Mouse (Mus musculus): ENCODE results near the gene Prpf4. TPM values are rescaled to one million over a fixed set of nuclear protein-coding genes. Genes with fewer than 3 reads are reported as not detected.

Gene Prpf4
- polyA plus RNA-seq, 1 experiment from 2014 or later, result 26.8 TPM

DNA sequence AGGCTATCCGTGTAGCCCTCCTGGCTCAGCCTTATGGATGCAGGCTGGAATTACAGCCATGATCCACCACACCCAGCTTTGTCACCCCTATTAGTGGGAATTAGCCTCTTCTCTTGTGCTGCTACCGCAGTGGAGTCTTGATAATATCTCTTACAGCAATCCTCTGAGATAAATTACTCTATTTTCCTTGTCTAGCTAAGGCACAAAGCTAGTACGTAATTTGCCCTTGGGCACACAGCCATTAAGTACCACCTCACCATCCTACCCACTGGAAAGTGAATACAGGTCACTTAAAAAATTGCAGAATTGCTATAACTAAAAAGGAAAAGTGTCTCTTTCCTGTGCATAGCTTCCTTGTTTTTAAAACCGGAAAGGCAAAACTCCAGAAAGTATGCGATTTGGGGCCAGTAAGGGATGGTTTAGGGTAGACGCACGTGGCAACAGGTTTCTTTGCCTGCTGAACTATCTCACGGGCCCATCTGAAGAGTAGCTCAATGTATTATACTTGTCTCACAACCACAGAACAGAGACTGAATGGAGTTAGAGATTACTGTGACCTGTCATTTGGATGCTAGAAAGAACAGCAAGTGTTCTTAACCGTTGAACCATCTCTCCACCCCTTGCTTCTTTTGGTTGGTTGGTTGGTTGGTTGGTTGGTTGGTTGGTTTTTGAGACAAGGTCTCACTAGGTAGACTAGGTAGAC is 35.6 kb upstream of the Prpf4 start:
- WGBS, result 90% methylated on average over 9 of the region's 9 CpGs
- Histone ChIP-seq H3K4me3 (no peak overlapping the region), H3K9me3 (no peaks in the 10 kb centered on the region), H3K27me3 (ENCODE audit: insufficient read depth, poor library complexity, severe bottlenecking) (no peaks in the 10 kb centered on the region), H3K36me3 (0 out of 2 replicates have a peak, but pooled peaks cover 4% of the 10 kb centered on the region), H3K4me1 (replicated peaks) (0 out of 2 replicates have a peak, but pooled peaks cover 11% of the 10 kb centered on the region), H3K27ac (no peak overlapping the region)
- no peak for DNase-seq (ENCODE audit: low spot score)

- H3K36me3 ChIP-seq, result 0 out of 2 replicates have a peak, but pooled peaks cover 4% of the 10 kb centered on the region
- no peaks in the 10 kb centered on the region for H3K9me3 ChIP-seq
- peaks cover 14% of the 10 kb centered on the region; the same call in 1 of the 2 replicates for H3K4me1 ChIP-seq (replicated peaks)
- 93% methylated on average over 7 of the region's 7 CpGs for WGBS
- H3K27me3 ChIP-seq (ENCODE audit: insufficient read depth, poor library complexity, severe bottlenecking), result no peaks in the 10 kb centered on the region
- no peak overlapping the region for H3K27ac ChIP-seq
- H3K4me3 ChIP-seq, result no peak overlapping the region
- no peak for DNase-seq (ENCODE audit: low spot score)
Measured at GRCm38 (mm10) chr4:62373668-62374067, 34.9 kb upstream of the Prpf4 start.

DNA sequence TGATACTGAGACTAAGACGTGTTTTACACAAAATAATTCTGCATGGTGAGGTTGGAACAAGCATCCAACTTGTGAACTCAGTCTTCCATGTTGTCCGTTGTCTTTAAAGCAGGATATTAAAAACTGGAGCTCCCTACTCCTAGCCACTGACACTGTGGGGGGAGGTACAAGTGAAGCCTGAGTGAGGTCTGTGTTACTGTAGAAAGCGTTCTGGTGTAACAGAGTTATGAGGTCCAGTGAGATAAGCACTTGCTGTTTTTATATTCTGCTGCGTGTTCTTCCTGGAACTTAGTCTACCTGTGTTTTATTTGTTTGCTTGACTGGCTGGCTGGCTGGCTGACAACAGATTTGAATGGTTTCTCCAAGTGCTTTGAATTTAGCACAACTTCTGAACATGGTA is 34.3 kb upstream of the Prpf4 start:
- H3K36me3 ChIP-seq, result 0 out of 2 replicates have a peak, but pooled peaks cover 4% of the 10 kb centered on the region
- peaks cover 16% of the 10 kb centered on the region; the same call in 1 of the 2 replicates for H3K4me1 ChIP-seq (replicated peaks)
- H3K9me3 ChIP-seq, result no peaks in the 10 kb centered on the region
- H3K4me3 ChIP-seq, result no peak overlapping the region
- no peak overlapping the region for H3K27ac ChIP-seq
- 88% methylated on average over 4 of the region's 4 CpGs for WGBS
- H3K27me3 ChIP-seq (ENCODE audit: insufficient read depth, poor library complexity, severe bottlenecking), result no peaks in the 10 kb centered on the region
- no peak for DNase-seq (ENCODE audit: low spot score)

DNA sequence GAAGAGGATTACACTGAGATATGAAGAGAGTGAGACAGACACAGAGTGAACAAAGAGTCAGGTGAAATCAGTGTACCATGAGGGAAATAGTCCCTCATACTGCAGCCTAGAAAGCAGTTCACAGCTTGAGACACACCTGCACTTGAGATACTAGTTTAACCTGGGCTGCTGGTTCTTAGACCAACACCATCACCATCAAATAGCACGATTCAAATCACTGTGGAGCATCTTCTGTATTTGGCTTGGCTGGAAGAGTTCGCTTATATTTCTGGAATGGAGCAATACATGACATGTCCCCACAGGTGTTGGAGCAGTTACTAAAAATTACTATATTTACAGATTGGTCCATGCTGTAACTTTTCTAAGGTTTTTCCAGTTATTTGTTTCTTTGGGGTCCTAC is 32.5 kb upstream of the Prpf4 start:
- H3K36me3 ChIP-seq, result no peaks in the 10 kb centered on the region
- H3K9me3 ChIP-seq, result no peaks in the 10 kb centered on the region
- H3K4me3 ChIP-seq, result no peak overlapping the region
- H3K27ac ChIP-seq, result no peak overlapping the region
- 85% methylated on average over 2 of the region's 2 CpGs for WGBS
- peaks cover 16% of the 10 kb centered on the region; the same call in 1 of the 2 replicates for H3K4me1 ChIP-seq (replicated peaks)
- DNase-seq (ENCODE audit: low spot score), result no peak
- no peaks in the 10 kb centered on the region for H3K27me3 ChIP-seq (ENCODE audit: insufficient read depth, poor library complexity, severe bottlenecking)

DNA sequence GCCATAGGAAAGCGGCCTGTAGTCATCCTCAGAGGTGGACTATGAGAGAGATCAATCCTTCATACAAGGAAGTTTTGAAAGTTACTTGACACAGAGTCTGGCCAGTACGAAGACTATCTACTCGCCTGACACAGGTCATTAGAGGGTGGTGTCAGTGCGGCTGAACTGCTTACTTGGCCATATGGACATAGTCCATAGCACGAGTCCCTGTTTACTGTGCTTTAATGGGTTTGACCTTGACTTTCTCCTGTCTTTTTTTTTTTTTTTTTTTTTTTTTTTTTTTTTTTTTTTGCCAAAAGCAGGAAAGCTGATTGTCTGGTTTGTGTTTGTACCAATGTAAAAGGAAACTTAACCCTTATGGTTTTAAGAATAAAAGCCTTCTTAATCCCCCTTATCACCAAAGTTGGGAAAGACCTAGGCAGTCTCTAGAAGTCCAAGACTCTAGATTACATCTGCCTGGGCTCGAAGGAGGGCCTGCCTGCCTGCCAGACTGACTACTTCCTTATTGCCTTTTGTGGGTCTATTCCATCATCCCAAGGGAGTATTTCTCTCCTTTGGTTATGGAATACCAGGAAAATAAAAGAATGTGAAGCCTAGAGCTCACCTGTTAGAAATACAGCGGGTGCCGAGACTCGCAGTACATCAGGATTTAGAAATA is 28.7 kb upstream of the Prpf4 start:
- Histone ChIP-seq H3K27ac (no peak overlapping the region), H3K4me1 (replicated peaks) (peaks cover 4% of the 10 kb centered on the region; the same call in 1 of the 2 replicates), H3K36me3 (0 out of 2 replicates have a peak, but pooled peaks cover 4% of the 10 kb centered on the region), H3K27me3 (ENCODE audit: insufficient read depth, poor library complexity, severe bottlenecking) (no peaks in the 10 kb centered on the region), H3K4me3 (no peak overlapping the region), H3K9me3 (no peaks in the 10 kb centered on the region)
- 91% methylated on average over 9 of the region's 9 CpGs for WGBS
- DNase-seq (ENCODE audit: low spot score), result no peak

DNA sequence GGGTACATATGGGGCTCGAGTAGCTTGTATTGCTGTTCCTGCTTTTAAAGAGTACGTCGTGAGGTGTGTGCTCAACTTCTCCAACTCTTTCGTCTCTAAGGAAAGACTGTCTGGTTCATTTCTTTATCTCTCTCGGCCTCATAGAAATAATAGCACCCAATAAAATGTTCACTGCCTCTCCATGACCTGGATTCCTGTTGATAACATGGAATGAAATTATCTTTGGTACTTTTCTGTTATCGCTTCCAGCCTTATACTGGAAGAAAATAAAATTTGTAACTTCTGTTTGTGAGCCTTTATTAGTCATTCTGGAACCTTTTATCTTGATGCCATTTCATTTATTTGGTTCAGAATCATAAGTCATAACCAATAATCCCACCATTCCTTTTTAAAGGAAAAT is 25.4 kb upstream of the Prpf4 start:
- Histone ChIP-seq H3K4me1 (replicated peaks) (peaks cover 4% of the 10 kb centered on the region; the same call in 1 of the 2 replicates), H3K9me3 (no peaks in the 10 kb centered on the region), H3K4me3 (no peak overlapping the region), H3K27ac (no peak overlapping the region), H3K27me3 (ENCODE audit: insufficient read depth, poor library complexity, severe bottlenecking) (no peaks in the 10 kb centered on the region), H3K36me3 (peaks cover 32% of the 10 kb centered on the region)
- DNase-seq (ENCODE audit: low spot score), result no peak
- 91% methylated on average over 6 of the region's 6 CpGs for WGBS

DNA sequence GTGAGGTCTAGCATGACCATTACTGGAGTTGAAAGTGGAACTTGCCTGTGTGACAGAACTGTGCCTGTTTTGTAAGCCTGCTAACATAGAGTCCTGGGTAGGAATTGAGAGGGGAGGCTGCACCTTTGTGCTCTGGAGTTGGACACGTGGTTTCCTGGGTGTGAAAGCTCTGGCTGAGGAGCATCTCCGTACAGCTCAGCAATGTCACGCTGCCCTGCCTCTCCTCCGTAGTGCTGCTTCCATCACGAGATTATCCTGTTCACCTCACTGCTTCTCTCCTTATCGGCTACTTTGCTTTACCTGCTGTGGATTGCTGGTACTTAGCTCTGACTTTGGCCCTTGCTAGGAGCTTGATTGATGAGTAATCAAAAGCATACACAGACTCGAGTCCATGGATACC is 24.8 kb upstream of the Prpf4 start:
- no peak for DNase-seq (ENCODE audit: low spot score)
- Histone ChIP-seq H3K27ac (no peak overlapping the region), H3K27me3 (ENCODE audit: insufficient read depth, poor library complexity, severe bottlenecking) (no peaks in the 10 kb centered on the region), H3K9me3 (no peaks in the 10 kb centered on the region), H3K4me1 (replicated peaks) (peaks cover under 1% of the 10 kb centered on the region; the same call in 1 of the 2 replicates), H3K36me3 (peaks cover 38% of the 10 kb centered on the region), H3K4me3 (no peak overlapping the region)
- WGBS, result 84% methylated on average over 7 of the region's 7 CpGs

- H3K4me1 ChIP-seq (replicated peaks), result no peaks in the 10 kb centered on the region
- no peaks in the 10 kb centered on the region for H3K9me3 ChIP-seq
- WGBS, result 95% methylated on average over 1 of the region's 1 CpGs
- no peaks in the 10 kb centered on the region for H3K27me3 ChIP-seq (ENCODE audit: insufficient read depth, poor library complexity, severe bottlenecking)
- H3K27ac ChIP-seq, result no peak overlapping the region
- DNase-seq (ENCODE audit: low spot score), result no peak
- H3K4me3 ChIP-seq, result no peak overlapping the region
- H3K36me3 ChIP-seq, result peaks cover 42% of the 10 kb centered on the region
Measured at GRCm38 (mm10) chr4:62384159-62384558, 24.4 kb upstream of the Prpf4 start.

DNA sequence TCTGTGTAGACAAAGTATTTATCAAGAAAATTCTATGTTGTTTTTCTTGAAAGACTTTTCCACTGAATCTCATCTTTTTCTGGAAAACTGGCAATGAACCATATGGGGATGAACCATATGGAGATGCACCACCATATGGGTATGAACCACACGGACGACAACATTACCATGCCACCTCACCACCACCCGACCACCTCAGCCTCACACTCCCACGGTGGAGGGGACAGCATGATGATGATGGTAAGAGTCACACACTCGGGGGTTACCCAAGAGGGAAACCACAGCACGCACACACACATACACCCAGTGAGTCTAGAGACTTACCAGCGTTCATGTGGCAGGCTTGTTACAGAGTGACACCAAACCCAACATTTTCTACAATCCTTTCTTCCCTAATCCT is 23.2 kb upstream of the Prpf4 start:
- peaks cover 55% of the 10 kb centered on the region for H3K36me3 ChIP-seq
- no peak overlapping the region for H3K4me3 ChIP-seq
- 91% methylated on average over 7 of the region's 7 CpGs for WGBS
- H3K4me1 ChIP-seq (replicated peaks), result no peaks in the 10 kb centered on the region
- no peaks in the 10 kb centered on the region for H3K27me3 ChIP-seq (ENCODE audit: insufficient read depth, poor library complexity, severe bottlenecking)
- no peak for DNase-seq (ENCODE audit: low spot score)
- H3K9me3 ChIP-seq, result no peaks in the 10 kb centered on the region
- H3K27ac ChIP-seq, result no peak overlapping the region

DNA sequence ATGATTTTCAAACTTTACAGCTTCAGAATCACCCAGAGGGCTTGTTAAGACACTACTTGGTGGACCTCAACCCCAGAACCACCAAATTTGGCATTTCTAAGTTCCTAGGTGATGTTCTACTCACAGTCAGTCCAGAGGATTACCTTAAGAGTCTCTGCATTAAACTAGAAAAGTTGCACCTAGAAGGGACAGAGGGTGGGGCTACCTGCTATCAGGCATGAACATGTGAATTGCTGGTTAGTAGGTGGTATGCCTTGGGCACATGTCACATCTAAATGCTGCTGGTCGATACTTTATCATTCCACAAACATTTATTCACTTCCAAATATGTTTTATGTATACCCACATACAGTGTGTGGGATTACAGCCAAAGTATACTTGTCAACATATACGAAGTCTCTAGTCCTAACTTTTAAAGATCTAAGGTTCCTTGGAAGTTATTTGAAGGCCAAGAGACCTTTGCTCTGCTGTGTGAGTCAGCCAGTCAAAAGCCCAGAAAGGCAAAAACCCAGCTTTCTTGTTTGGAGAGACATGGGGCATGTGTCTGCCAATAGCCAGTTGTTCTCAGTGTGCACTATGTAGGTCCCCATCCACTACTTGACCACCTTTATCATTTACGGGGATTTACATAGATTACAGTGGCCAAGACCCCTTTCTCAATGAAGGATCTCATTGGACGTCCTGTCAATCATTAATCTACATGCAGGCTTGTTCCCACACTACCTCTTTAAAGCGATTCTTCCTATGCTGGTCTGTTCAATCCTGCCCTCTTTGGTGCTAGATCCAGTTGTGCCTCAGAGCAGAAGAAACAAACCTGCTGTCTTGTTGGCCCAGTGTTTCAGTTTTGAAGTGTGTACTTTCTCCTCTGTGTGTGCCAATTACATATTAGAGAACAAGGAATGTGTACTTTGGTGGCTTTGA is 18.7 kb upstream of the Prpf4 start:
- no peaks in the 10 kb centered on the region; the same call in 1 of the 2 replicates for H3K4me1 ChIP-seq (replicated peaks)
- no peak overlapping the region for H3K4me3 ChIP-seq
- no peaks in the 10 kb centered on the region for H3K27me3 ChIP-seq (ENCODE audit: insufficient read depth, poor library complexity, severe bottlenecking)
- H3K36me3 ChIP-seq, result peaks cover 88% of the 10 kb centered on the region
- WGBS, result 89% methylated on average over 5 of the region's 5 CpGs
- no peaks in the 10 kb centered on the region for H3K9me3 ChIP-seq
- DNase-seq (ENCODE audit: low spot score), result no peak
- no peak overlapping the region for H3K27ac ChIP-seq

GRCm38 (mm10) chr4:62391892-62392291 is 16.7 kb upstream of the Prpf4 start:
- H3K4me3 ChIP-seq, result no peak overlapping the region
- 93% methylated on average over 7 of the region's 7 CpGs for whole genome bisulfite sequencing
- H3K36me3 ChIP-seq, result peaks cover 92% of the 10 kb centered on the region
- no peak overlapping the region for H3K27ac ChIP-seq
- H3K27me3 ChIP-seq (ENCODE audit: insufficient read depth, poor library complexity, severe bottlenecking), result no peaks in the 10 kb centered on the region
- no peaks in the 10 kb centered on the region for H3K9me3 ChIP-seq
- H3K4me1 ChIP-seq (replicated peaks), result no peaks in the 10 kb centered on the region; the same call in 1 of the 2 replicates
- no peak for DNase-seq (ENCODE audit: low spot score)

DNA sequence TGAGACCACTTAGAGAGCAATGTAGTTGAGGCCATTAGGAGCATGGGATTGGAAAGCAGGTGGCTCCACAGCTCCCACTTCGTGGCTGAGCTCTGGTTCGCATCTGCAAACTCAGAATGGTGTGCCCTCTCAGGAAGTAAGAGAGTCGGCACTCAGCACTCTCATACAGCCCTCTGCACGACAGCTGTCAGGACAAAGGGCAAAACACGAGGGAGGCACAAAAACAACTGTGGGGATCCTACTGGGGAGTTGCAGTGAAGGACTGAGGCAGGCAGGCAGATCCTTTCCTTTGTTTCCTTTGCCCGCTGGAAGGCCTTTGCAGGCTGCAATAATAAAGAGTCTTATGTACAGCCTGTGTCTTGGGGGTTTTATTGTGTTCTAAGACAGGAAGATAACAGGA is 15.1 kb upstream of the Prpf4 start:
- H3K9me3 ChIP-seq, result no peaks in the 10 kb centered on the region
- H3K36me3 ChIP-seq, result peaks cover 93% of the 10 kb centered on the region
- H3K27ac ChIP-seq, result no peak overlapping the region
- H3K27me3 ChIP-seq (ENCODE audit: insufficient read depth, poor library complexity, severe bottlenecking), result no peaks in the 10 kb centered on the region
- WGBS, result 32% methylated on average over 6 of the region's 6 CpGs
- H3K4me1 ChIP-seq (replicated peaks), result no peaks in the 10 kb centered on the region; the same call in 1 of the 2 replicates
- no peak overlapping the region for H3K4me3 ChIP-seq
- DNase-seq (ENCODE audit: low spot score), result peak; percentile 38
